Mouse (Mus musculus) liver, embryonic 16.5 days (tissue): ENCODE results near the gene Pgp. TPM values are rescaled to one million over a fixed set of nuclear protein-coding genes. Genes with fewer than 3 reads are reported as not detected.
A peak's percentile ranks its signal among the peaks of the same experiment; 100 is the strongest.
"Not testable (repeated sequence)": the region's sequence is repeated elsewhere in the genome, so short reads cannot be mapped to it uniquely, and the experiment has no call there.

Experiments used
- ATAC-seq: fragments of 200-750 bp; cut with Nextera tagmentation; 2 replicates; pipeline ENCODE4 v1.8.0; 2017; ENCODE audit warnings: low read depth, mild to moderate bottlenecking, moderate number of reproducible peaks, moderate library complexity
- H3K27ac ChIP-seq: fragments of 300-500 bp; sonication (generic); 2 replicates; pipeline ENCODE4 v1.5.1; 2014; ENCODE audit warnings: mild to moderate bottlenecking, low read length
- H3K27me3 ChIP-seq: fragments of 300-500 bp; sonication (generic); 2 replicates; pipeline ENCODE4 v1.6.1; 2014; ENCODE audit warnings: low read depth, low read length, mixed read lengths; ENCODE audit not compliant: control insufficient read depth, insufficient read depth
- H3K36me3 ChIP-seq: fragments of 300-500 bp; sonication (generic); 2 replicates; pipeline ENCODE4 v1.6.1; 2014; ENCODE audit warnings: mild to moderate bottlenecking; ENCODE audit not compliant: control insufficient read depth, insufficient read depth
- H3K4me1 ChIP-seq: fragments of 300-500 bp; sonication (generic); 2 replicates; pipeline ENCODE4 v1.6.1; 2014; ENCODE audit warnings: low read depth, low read length, mixed read lengths; ENCODE audit not compliant: control insufficient read depth
- H3K4me2 ChIP-seq: fragments of 300-500 bp; sonication (generic); 2 replicates; pipeline ENCODE4 v1.6.1; 2014; ENCODE audit warnings: low read depth, low read length, mixed read lengths
- H3K4me3 ChIP-seq: fragments of 300-500 bp; sonication (generic); 2 replicates; pipeline ENCODE4 v1.5.1; 2014; ENCODE audit warnings: low read depth, mild to moderate bottlenecking, low read length
- H3K9ac ChIP-seq: fragments of 300-500 bp; sonication (generic); 2 replicates; pipeline ENCODE4 v1.6.1; 2014; ENCODE audit warnings: low read depth, low read length
- H3K9me3 ChIP-seq: fragments of 300-500 bp; sonication (generic); replicated peaks from 2 replicates; pipeline ENCODE4 v1.6.1; 2016; ENCODE audit warnings: low read length; ENCODE audit not compliant: control insufficient read depth
- WGBS: fragments of 180-500 bp; shearing (Covaris S2); extraction: QIAGEN DNeasy Blood & Tissue Kit; methylation state at CpG from one replicate; pipeline ENCODE4 v1.1.7; 2014; ENCODE audit not compliant: insufficient replicate concordance; 5-methylcytosine and 5-hydroxymethylcytosine counted together
- polyA plus RNA-seq: library from polyadenylated mRNA; unstranded; fragments of >200 nt; fragmentation: Nextera tagmentation; extraction: Ambion mirVana; gene quantifications from 2 replicates; pipeline ENCODE4 v1.2.1, GENCODE M21; 2015

Pgp gene
- polyA plus RNA-seq, 1 experiment from 2014 or later, result 49.0 TPM

- 44% methylated on average over 2 of the region's 2 CpGs for WGBS
- Histone ChIP-seq H3K9me3 (no peaks in the 10 kb centered on the region), H3K9ac (no peak overlapping the region; the same call in 1 of the 2 replicates), H3K4me3 (no peak overlapping the region), H3K27ac (peak overlapping the region; percentile 99), H3K27me3 (no peaks in the 10 kb centered on the region), H3K36me3 (peaks cover 12% of the 10 kb centered on the region), H3K4me2 (peak overlapping the region; percentile 86), H3K4me1 (peaks cover 21% of the 10 kb centered on the region)
- no peak for ATAC-seq
These were observed 16.8 kb upstream of the Pgp start for GRCm38 (mm10) chr17:24453372-24453771.

DNA sequence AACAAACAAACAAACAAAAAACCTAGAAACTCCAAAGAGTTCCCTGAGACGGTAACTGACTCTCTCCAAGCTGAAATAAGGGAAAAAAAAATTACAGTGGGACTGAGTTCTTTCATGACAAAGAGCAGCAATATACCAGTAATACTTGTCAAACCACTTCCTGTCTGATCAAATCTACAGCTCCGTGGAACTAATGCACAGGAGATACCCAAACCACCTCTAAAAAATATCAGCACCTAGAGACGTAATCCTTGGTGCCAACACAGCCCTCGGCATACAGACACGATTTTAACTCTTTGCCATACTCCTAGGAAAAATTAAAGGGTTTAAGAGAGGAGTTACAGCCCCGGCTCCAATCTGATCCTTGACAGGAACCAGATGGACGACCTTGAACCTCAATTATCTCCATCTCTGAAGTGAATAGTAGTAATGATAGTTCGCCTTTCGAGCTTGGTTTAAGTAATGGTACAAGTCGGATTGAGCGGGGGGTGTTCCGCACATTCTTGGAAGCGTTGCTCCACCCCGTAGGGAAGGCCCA lies 15.9 kb upstream of the Pgp start:
- Histone ChIP-seq H3K9ac (peak overlapping the region; percentile 97), H3K36me3 (peaks cover 10% of the 10 kb centered on the region), H3K27me3 (no peaks in the 10 kb centered on the region), H3K4me3 (peak overlapping the region; percentile 82), H3K9me3 (no peaks in the 10 kb centered on the region), H3K4me2 (peak overlapping the region; percentile 86), H3K4me1 (peaks cover 21% of the 10 kb centered on the region), H3K27ac (peak overlapping the region; percentile 99)
- ATAC-seq, result no peak
- 2% methylated on average over 14 of the region's 14 CpGs for WGBS

- H3K27me3 ChIP-seq, result no peaks in the 10 kb centered on the region
- peaks cover 5% of the 10 kb centered on the region for H3K36me3 ChIP-seq
- H3K4me2 ChIP-seq, result peak overlapping the region; percentile 86
- H3K9ac ChIP-seq, result peak overlapping the region; percentile 97
- H3K4me1 ChIP-seq, result peaks cover 21% of the 10 kb centered on the region
- peak; percentile 95 for ATAC-seq
- H3K27ac ChIP-seq, result peak overlapping the region; percentile 99
- no peaks in the 10 kb centered on the region for H3K9me3 ChIP-seq
- H3K4me3 ChIP-seq, result peak overlapping the region; percentile 82
- WGBS, result under 1% methylated on average over 67 of the region's 67 CpGs
These were observed 15.3 kb upstream of the Pgp start for GRCm38 (mm10) chr17:24454756-24455522.

DNA sequence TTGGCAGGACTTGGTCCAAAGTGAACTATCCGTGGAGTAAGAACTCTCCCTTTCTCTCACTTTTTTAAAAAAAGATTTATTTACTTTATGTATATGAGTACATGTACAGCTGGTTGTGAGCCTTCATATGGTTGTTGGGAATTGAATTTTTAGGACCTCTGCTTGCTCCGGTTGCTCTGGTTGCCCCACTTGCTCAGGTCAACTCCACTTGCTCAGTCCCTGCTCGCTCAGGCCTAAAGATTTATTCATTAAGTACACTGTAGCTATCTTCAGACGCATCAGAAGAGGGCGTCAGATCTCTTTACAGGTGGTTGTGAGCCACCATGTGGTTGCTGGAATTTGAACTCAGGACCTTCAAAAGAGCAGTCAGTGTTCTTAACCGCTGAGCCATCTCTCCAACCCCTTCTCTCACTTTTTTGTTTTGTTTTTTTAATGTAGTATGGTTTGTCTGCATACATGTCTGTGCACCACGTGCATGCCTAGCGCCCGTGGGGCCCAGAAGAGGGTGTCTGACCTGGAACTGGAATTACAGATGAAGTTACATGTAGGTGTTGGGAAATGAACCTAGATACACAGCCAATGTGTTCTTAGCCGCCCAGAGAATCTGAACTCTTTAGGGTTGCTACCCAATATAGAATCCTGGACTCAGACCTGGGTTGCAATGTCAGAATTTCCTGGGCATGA lies 14.5 kb upstream of the Pgp start:
- peak overlapping the region; percentile 42 for H3K27ac ChIP-seq
- not testable (repeated sequence) for H3K27me3 ChIP-seq, H3K36me3 ChIP-seq, H3K9me3 ChIP-seq, H3K9ac ChIP-seq, ATAC-seq
- H3K4me1 ChIP-seq, result peaks cover 21% of the 10 kb centered on the region
- peak overlapping the region; percentile 36 for H3K4me2 ChIP-seq
- 42% methylated on average over 10 of the region's 10 CpGs for WGBS
- peak overlapping the region; percentile 82 for H3K4me3 ChIP-seq

- no peaks in the 10 kb centered on the region for H3K36me3 ChIP-seq
- H3K27me3 ChIP-seq, result no peaks in the 10 kb centered on the region
- no peak overlapping the region for H3K9ac ChIP-seq
- no peak overlapping the region for H3K4me2 ChIP-seq
- H3K4me1 ChIP-seq, result peaks cover 2% of the 10 kb centered on the region; the same call in 1 of the 2 replicates
- H3K27ac ChIP-seq, result no peak overlapping the region
- H3K9me3 ChIP-seq, result no peaks in the 10 kb centered on the region
- ATAC-seq, result no peak
- H3K4me3 ChIP-seq, result no peak overlapping the region
- 48% methylated on average over 2 of the region's 2 CpGs for WGBS
These were observed 8.6 kb upstream of the Pgp start for GRCm38 (mm10) chr17:24461580-24461979.

DNA sequence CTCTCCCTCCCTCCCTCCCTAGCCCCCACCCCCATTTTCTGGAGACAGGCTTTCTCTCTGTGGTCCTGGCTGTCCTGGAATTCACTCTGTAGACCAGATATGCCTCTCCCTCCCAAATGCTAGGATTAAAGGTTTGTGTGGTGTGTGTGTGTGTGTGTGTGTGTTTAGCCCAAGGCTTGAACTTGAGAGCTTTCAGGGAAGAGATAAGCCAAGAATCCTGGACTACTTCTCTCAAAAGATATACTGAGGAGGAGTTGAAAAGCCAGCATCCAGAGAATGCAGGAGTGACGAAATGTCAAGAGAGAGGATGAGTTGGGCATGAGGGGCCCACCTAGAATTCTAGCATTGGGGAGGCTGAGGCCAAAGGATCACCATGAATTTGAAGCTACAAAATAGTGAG lies 7.3 kb upstream of the Pgp start:
- H3K4me2 ChIP-seq, result no peak overlapping the region
- no peaks in the 10 kb centered on the region for H3K27me3 ChIP-seq
- no peaks in the 10 kb centered on the region for H3K9me3 ChIP-seq
- no peaks in the 10 kb centered on the region for H3K36me3 ChIP-seq
- no peak for ATAC-seq
- H3K4me3 ChIP-seq, result no peak overlapping the region
- H3K4me1 ChIP-seq, result peaks cover 2% of the 10 kb centered on the region; the same call in 1 of the 2 replicates
- no peak overlapping the region for H3K27ac ChIP-seq
- WGBS, result 76% methylated on average over 1 of the region's 1 CpGs
- H3K9ac ChIP-seq, result no peak overlapping the region

GRCm38 (mm10) chr17:24463374-24464133 lies 6.6 kb upstream of the Pgp start:
- WGBS, result 29% methylated on average over 6 of the region's 6 CpGs

GRCm38 (mm10) chr17:24468636-24469246 lies 1.5 kb upstream of the Pgp start:
- WGBS, result 87% methylated on average over 5 of the region's 5 CpGs
- ATAC-seq, result no peak
- Histone ChIP-seq H3K9ac (no peak overlapping the region), H3K4me2 (no peak overlapping the region), H3K4me1 (peaks cover 23% of the 10 kb centered on the region), H3K9me3 (no peaks in the 10 kb centered on the region), H3K4me3 (no peak overlapping the region), H3K27me3 (no peaks in the 10 kb centered on the region), H3K36me3 (peaks cover 8% of the 10 kb centered on the region), H3K27ac (no peak overlapping the region)

More at GRCm38 (mm10) chr17:24463374-24464133, 6.6 kb upstream of the Pgp start:
- Histone ChIP-seq H3K36me3 (no peaks in the 10 kb centered on the region), H3K9ac (no peak overlapping the region), H3K4me1 (peaks cover 2% of the 10 kb centered on the region; the same call in 1 of the 2 replicates), H3K4me3 (no peak overlapping the region), H3K27ac (no peak overlapping the region), H3K9me3 (no peaks in the 10 kb centered on the region), H3K4me2 (no peak overlapping the region), H3K27me3 (no peaks in the 10 kb centered on the region)
- ATAC-seq, result peak; percentile 24; the same call in 1 of the 2 replicates
